Mouse (Mus musculus): ENCODE results near the gene Itpr1. TPM values are rescaled to one million over a fixed set of nuclear protein-coding genes. Genes with fewer than 3 reads are reported as not detected.

Gene Itpr1
- polyA plus RNA-seq, 1 experiment from 2014 or later = 15.0 TPM

- Histone ChIP-seq H3K9ac (replicated peaks; ENCODE audit: low read depth, low read length) (no peak overlapping the region), H3K4me3 (replicated peaks; ENCODE audit: low read length) (no peak overlapping the region), H3K9me3 (ENCODE audit: control insufficient read depth, low read length) (no peaks in the 10 kb centered on the region), H3K36me3 (ENCODE audit: control insufficient read depth, insufficient read depth) (no peaks in the 10 kb centered on the region), H3K27me3 (replicated peaks; ENCODE audit: control insufficient read depth, insufficient read depth, low read length) (no peaks in the 10 kb centered on the region), H3K4me1 (replicated peaks; ENCODE audit: control insufficient read depth, insufficient read depth, low read length) (no peaks in the 10 kb centered on the region), H3K27ac (ENCODE audit: low read length) (no peak overlapping the region), H3K4me2 (ENCODE audit: low read length) (no peak overlapping the region)
- ATAC-seq = no peak
- 91% methylated on average over 2 of the region's 2 CpGs for WGBS
These were observed 386.4 kb downstream of the Itpr1 start for GRCm38 (mm10) chr6:108599317-108599716.

Small RNAs within 50 kb of the gene (microRNA-seq; reads per million reads assigned to microRNA genes)
- gene Mir7661 = not detected

Other genes starting within 250 kb of the Itpr1 start
- gene Setmar, start 148.1 kb upstream of the Itpr1 start, polyA plus RNA-seq (2015; fragmentation: Nextera tagmentation; extraction: Ambion mirVana) = 6.3 and 6.8 TPM in 2 replicates
- 11.7 and 12.0 TPM in 2 replicates for gene Sumf1, start 27.5 kb upstream of the Itpr1 start, polyA plus RNA-seq (2015; fragmentation: Nextera tagmentation; extraction: Ambion mirVana)